Mouse (Mus musculus) heart, adult 2 months (tissue): ENCODE results near the gene Arid1a.

Experiments
- CTCF ChIP-seq: fragments of 200-600 bp; IDR thresholded peaks from 2 replicates; pipeline ENCODE4 v1.8.1; 2022; ENCODE audit warnings: antibody characterized with exemption, mild to moderate bottlenecking, moderate library complexity
- EP300 ChIP-seq: fragments of 200-500 bp; IDR thresholded peaks from 2 replicates; pipeline ENCODE4 v1.6.1; 2011; ENCODE audit warnings: low read depth, low read length, control low read depth; ENCODE audit not compliant: insufficient read depth
- POLR2A ChIP-seq: fragments of 200-500 bp; IDR thresholded peaks from 2 replicates; pipeline ENCODE4 v1.6.1; 2011; ENCODE audit warnings: mild to moderate bottlenecking, low read depth, low read length, control low read depth; ENCODE audit not compliant: insufficient read depth

GRCm38 (mm10) chr4:133706956-133707355, 49.6 kb downstream of the Arid1a start:
- TF ChIP-seq EP300 (peak; percentile 99), CTCF (no peak), POLR2A (peak; percentile 77)
